Mouse (Mus musculus): ENCODE data around the gene Lmntd1. TPM values are rescaled to one million over a fixed set of nuclear protein-coding genes. Genes with fewer than 3 reads are reported as not detected.

The Lmntd1 gene
- polyA plus RNA-seq, 1 experiment, result not detected

GRCm38 (mm10) chr6:145591578-145591977 is 22.5 kb downstream of the Lmntd1 start:
- TF ChIP-seq EP300 (IDR thresholded peaks at IDR 0.05; ENCODE audit: insufficient read depth, low read depth, low read length) (no peak), POLR2A (IDR thresholded peaks at IDR 0.05; ENCODE audit: insufficient read depth, low read length) (no peak), CTCF (IDR thresholded peaks at IDR 0.05; ENCODE audit: low read depth, low read length) (no peak)
- H3K27ac ChIP-seq (ENCODE audit: insufficient read depth, low read length), result no peak overlapping the region

GRCm38 (mm10) chr6:145590501-145591293 is 23.4 kb downstream of the Lmntd1 start:
- no peak overlapping the region for H3K27ac ChIP-seq (ENCODE audit: insufficient read depth, low read length)
- H3K4me3 ChIP-seq (ENCODE audit: low read depth, low read length), result no peak overlapping the region

More at GRCm38 (mm10) chr6:145591578-145591977, 22.5 kb downstream of the Lmntd1 start:
- no peaks in the 10 kb centered on the region for H3K36me3 ChIP-seq (ENCODE audit: control insufficient read depth, insufficient read depth, low read length, poor library complexity, severe bottlenecking)
- H3K4me3 ChIP-seq (ENCODE audit: low read depth, low read length), result no peak overlapping the region
- no peaks in the 10 kb centered on the region for H3K9me3 ChIP-seq (replicated peaks; ENCODE audit: control insufficient read depth, insufficient read depth, low read length, poor library complexity, severe bottlenecking)
- no peaks in the 10 kb centered on the region; the same call in 1 of the 2 replicates for H3K27me3 ChIP-seq (ENCODE audit: control insufficient read depth, insufficient read depth, low read length, poor library complexity, severe bottlenecking)
- no peak overlapping the region for H3K9ac ChIP-seq (ENCODE audit: low read depth, poor library complexity, severe bottlenecking)
- H3K4me1 ChIP-seq (ENCODE audit: control insufficient read depth, insufficient read depth, low read length), result no peaks in the 10 kb centered on the region

GRCm38 (mm10) chr6:145585052-145585973 is 28.8 kb downstream of the Lmntd1 start:
- no peak for TF ChIP-seq EP300 (IDR thresholded peaks at IDR 0.05; ENCODE audit: insufficient read depth, low read depth, low read length)
- no peak for TF ChIP-seq POLR2A (IDR thresholded peaks at IDR 0.05; ENCODE audit: insufficient read depth, low read length)
- TF ChIP-seq CTCF (IDR thresholded peaks at IDR 0.05; ENCODE audit: low read depth, low read length), result no peak
- no peaks in the 10 kb centered on the region for H3K4me1 ChIP-seq (ENCODE audit: control insufficient read depth, insufficient read depth, low read length)
- H3K9ac ChIP-seq (ENCODE audit: low read depth, poor library complexity, severe bottlenecking), result no peak overlapping the region
- no peak overlapping the region for H3K27ac ChIP-seq (ENCODE audit: insufficient read depth, low read length)
- H3K9me3 ChIP-seq (replicated peaks; ENCODE audit: control insufficient read depth, insufficient read depth, low read length, poor library complexity, severe bottlenecking), result no peaks in the 10 kb centered on the region
- H3K36me3 ChIP-seq (ENCODE audit: control insufficient read depth, insufficient read depth, low read length, poor library complexity, severe bottlenecking), result no peaks in the 10 kb centered on the region
- no peaks in the 10 kb centered on the region for H3K27me3 ChIP-seq (ENCODE audit: control insufficient read depth, insufficient read depth, low read length, poor library complexity, severe bottlenecking)
- H3K4me3 ChIP-seq (ENCODE audit: low read depth, low read length), result no peak overlapping the region

More at GRCm38 (mm10) chr6:145590501-145591293, 23.4 kb downstream of the Lmntd1 start:
- Histone ChIP-seq H3K27me3 (ENCODE audit: control insufficient read depth, insufficient read depth, low read length, poor library complexity, severe bottlenecking) (no peaks in the 10 kb centered on the region; the same call in 1 of the 2 replicates), H3K9me3 (replicated peaks; ENCODE audit: control insufficient read depth, insufficient read depth, low read length, poor library complexity, severe bottlenecking) (no peaks in the 10 kb centered on the region), H3K36me3 (ENCODE audit: control insufficient read depth, insufficient read depth, low read length, poor library complexity, severe bottlenecking) (no peaks in the 10 kb centered on the region), H3K4me1 (ENCODE audit: control insufficient read depth, insufficient read depth, low read length) (no peaks in the 10 kb centered on the region), H3K9ac (ENCODE audit: low read depth, poor library complexity, severe bottlenecking) (no peak overlapping the region)
- TF ChIP-seq POLR2A (IDR thresholded peaks at IDR 0.05; ENCODE audit: insufficient read depth, low read length) (no peak), EP300 (IDR thresholded peaks at IDR 0.05; ENCODE audit: insufficient read depth, low read depth, low read length) (no peak), CTCF (IDR thresholded peaks at IDR 0.05; ENCODE audit: low read depth, low read length) (no peak)

GRCm38 (mm10) chr6:145581366-145582170 is 32.6 kb downstream of the Lmntd1 start:
- TF ChIP-seq CTCF (IDR thresholded peaks at IDR 0.05; ENCODE audit: low read depth, low read length) (no peak), EP300 (IDR thresholded peaks at IDR 0.05; ENCODE audit: insufficient read depth, low read depth, low read length) (no peak), POLR2A (IDR thresholded peaks at IDR 0.05; ENCODE audit: insufficient read depth, low read length) (no peak)
- H3K9ac ChIP-seq (ENCODE audit: low read depth, poor library complexity, severe bottlenecking), result no peak overlapping the region
- H3K4me3 ChIP-seq (ENCODE audit: low read depth, low read length), result no peak overlapping the region
- H3K36me3 ChIP-seq (ENCODE audit: control insufficient read depth, insufficient read depth, low read length, poor library complexity, severe bottlenecking), result no peaks in the 10 kb centered on the region
- H3K27ac ChIP-seq (ENCODE audit: insufficient read depth, low read length), result no peak overlapping the region
- H3K27me3 ChIP-seq (ENCODE audit: control insufficient read depth, insufficient read depth, low read length, poor library complexity, severe bottlenecking), result no peaks in the 10 kb centered on the region
- H3K4me1 ChIP-seq (ENCODE audit: control insufficient read depth, insufficient read depth, low read length), result no peaks in the 10 kb centered on the region
- H3K9me3 ChIP-seq (replicated peaks; ENCODE audit: control insufficient read depth, insufficient read depth, low read length, poor library complexity, severe bottlenecking), result no peaks in the 10 kb centered on the region

- Histone ChIP-seq H3K27ac (ENCODE audit: insufficient read depth, low read length) (no peak overlapping the region), H3K4me1 (ENCODE audit: control insufficient read depth, insufficient read depth, low read length) (no peaks in the 10 kb centered on the region), H3K9me3 (replicated peaks; ENCODE audit: control insufficient read depth, insufficient read depth, low read length, poor library complexity, severe bottlenecking) (no peaks in the 10 kb centered on the region), H3K4me3 (ENCODE audit: low read depth, low read length) (no peak overlapping the region), H3K36me3 (ENCODE audit: control insufficient read depth, insufficient read depth, low read length, poor library complexity, severe bottlenecking) (no peaks in the 10 kb centered on the region), H3K9ac (ENCODE audit: low read depth, poor library complexity, severe bottlenecking) (no peak overlapping the region), H3K27me3 (ENCODE audit: control insufficient read depth, insufficient read depth, low read length, poor library complexity, severe bottlenecking) (no peaks in the 10 kb centered on the region)
- TF ChIP-seq POLR2A (IDR thresholded peaks at IDR 0.05; ENCODE audit: insufficient read depth, low read length) (no peak), EP300 (IDR thresholded peaks at IDR 0.05; ENCODE audit: insufficient read depth, low read depth, low read length) (no peak), CTCF (IDR thresholded peaks at IDR 0.05; ENCODE audit: low read depth, low read length) (no peak)
Measured at GRCm38 (mm10) chr6:145579761-145580160, 34.4 kb downstream of the Lmntd1 start.

Measured in ES-Bruce4 (cell line).